Mouse (Mus musculus): ENCODE results near the gene Prdm1. TPM values are rescaled to one million over a fixed set of nuclear protein-coding genes. Genes with fewer than 3 reads are reported as not detected.
A peak's percentile ranks its signal among the peaks of the same experiment; 100 is the strongest.

Prdm1 gene
- polyA plus RNA-seq, 1 experiment: 0.29 TPM

- Histone ChIP-seq H3K27me3 (ENCODE audit: control insufficient read depth, insufficient read depth, low read length) (no peaks in the 10 kb centered on the region), H3K4me1 (ENCODE audit: control insufficient read depth, insufficient read depth, low read length) (no peaks in the 10 kb centered on the region), H3K27ac (ENCODE audit: insufficient read depth, low read length) (no peak overlapping the region), H3K4me3 (replicated peaks; ENCODE audit: insufficient read depth, low read depth, low read length) (no peak overlapping the region)
- DNase-seq: no peak
- TF ChIP-seq POLR2A (IDR thresholded peaks at IDR 0.05; ENCODE audit: borderline replicate concordance, insufficient read depth, low read length): no peak
- TF ChIP-seq CTCF (IDR thresholded peaks at IDR 0.05; ENCODE audit: borderline replicate concordance, insufficient read depth, low read depth, low read length): no peak
- 87% methylated on average over 3 of the region's 3 CpGs for WGBS
These were observed 17.3 kb downstream of the Prdm1 start for GRCm38 (mm10) chr10:44511029-44511428.

- Histone ChIP-seq H3K27ac (ENCODE audit: insufficient read depth, low read length) (no peak overlapping the region), H3K4me1 (ENCODE audit: control insufficient read depth, insufficient read depth, low read length) (no peaks in the 10 kb centered on the region), H3K27me3 (ENCODE audit: control insufficient read depth, insufficient read depth, low read length) (no peaks in the 10 kb centered on the region), H3K4me3 (replicated peaks; ENCODE audit: insufficient read depth, low read depth, low read length) (no peak overlapping the region)
- TF ChIP-seq CTCF (IDR thresholded peaks at IDR 0.05; ENCODE audit: borderline replicate concordance, insufficient read depth, low read depth, low read length) (no peak), POLR2A (IDR thresholded peaks at IDR 0.05; ENCODE audit: borderline replicate concordance, insufficient read depth, low read length) (no peak)
- WGBS: 93% methylated on average over 7 of the region's 7 CpGs
- no peak for DNase-seq
These were observed 19.7 kb downstream of the Prdm1 start for GRCm38 (mm10) chr10:44508649-44509048.

GRCm38 (mm10) chr10:44507984-44508383 is 20.3 kb downstream of the Prdm1 start:
- no peaks in the 10 kb centered on the region for H3K27me3 ChIP-seq (ENCODE audit: control insufficient read depth, insufficient read depth, low read length)
- TF ChIP-seq POLR2A (IDR thresholded peaks at IDR 0.05; ENCODE audit: borderline replicate concordance, insufficient read depth, low read length): no peak
- H3K4me1 ChIP-seq (ENCODE audit: control insufficient read depth, insufficient read depth, low read length): no peaks in the 10 kb centered on the region
- whole genome bisulfite sequencing: 70% methylated on average over 2 of the region's 2 CpGs
- H3K4me3 ChIP-seq (replicated peaks; ENCODE audit: insufficient read depth, low read depth, low read length): no peak overlapping the region
- no peak overlapping the region for H3K27ac ChIP-seq (ENCODE audit: insufficient read depth, low read length)
- no peak for DNase-seq

- H3K4me1 ChIP-seq (ENCODE audit: control insufficient read depth, insufficient read depth, low read length): no peaks in the 10 kb centered on the region
- WGBS: 57% methylated on average over 13 of the region's 13 CpGs
- H3K4me3 ChIP-seq (replicated peaks; ENCODE audit: insufficient read depth, low read depth, low read length): no peak overlapping the region
- H3K27ac ChIP-seq (ENCODE audit: insufficient read depth, low read length): no peak overlapping the region
- no peaks in the 10 kb centered on the region for H3K27me3 ChIP-seq (ENCODE audit: control insufficient read depth, insufficient read depth, low read length)
- DNase-seq: no peak
- TF ChIP-seq CTCF (IDR thresholded peaks at IDR 0.05; ENCODE audit: borderline replicate concordance, insufficient read depth, low read depth, low read length) (no peak), POLR2A (IDR thresholded peaks at IDR 0.05; ENCODE audit: borderline replicate concordance, insufficient read depth, low read length) (no peak)
These were observed 25.4 kb downstream of the Prdm1 start for GRCm38 (mm10) chr10:44502891-44503290.

GRCm38 (mm10) chr10:44499897-44500519 is 28.3 kb downstream of the Prdm1 start:
- 82% methylated on average over 15 of the region's 15 CpGs for WGBS
- DNase-seq: no peak
- no peak for TF ChIP-seq CTCF (IDR thresholded peaks at IDR 0.05; ENCODE audit: borderline replicate concordance, insufficient read depth, low read depth, low read length)
- no peaks in the 10 kb centered on the region for H3K27me3 ChIP-seq (ENCODE audit: control insufficient read depth, insufficient read depth, low read length)
- no peaks in the 10 kb centered on the region for H3K4me1 ChIP-seq (ENCODE audit: control insufficient read depth, insufficient read depth, low read length)
- H3K4me3 ChIP-seq (replicated peaks; ENCODE audit: insufficient read depth, low read depth, low read length): no peak overlapping the region
- H3K27ac ChIP-seq (ENCODE audit: insufficient read depth, low read length): no peak overlapping the region

GRCm38 (mm10) chr10:44493818-44494492 is 34.3 kb downstream of the Prdm1 start:
- Histone ChIP-seq H3K27ac (ENCODE audit: insufficient read depth, low read length) (no peak overlapping the region), H3K27me3 (ENCODE audit: control insufficient read depth, insufficient read depth, low read length) (no peaks in the 10 kb centered on the region), H3K4me3 (replicated peaks; ENCODE audit: insufficient read depth, low read depth, low read length) (no peak overlapping the region), H3K4me1 (ENCODE audit: control insufficient read depth, insufficient read depth, low read length) (no peaks in the 10 kb centered on the region)
- no peak for TF ChIP-seq POLR2A (IDR thresholded peaks at IDR 0.05; ENCODE audit: borderline replicate concordance, insufficient read depth, low read length)
- TF ChIP-seq CTCF (IDR thresholded peaks at IDR 0.05; ENCODE audit: borderline replicate concordance, insufficient read depth, low read depth, low read length): no peak
- 92% methylated on average over 15 of the region's 15 CpGs for WGBS
- DNase-seq: no peak

- H3K27ac ChIP-seq (ENCODE audit: insufficient read depth, low read length): no peak overlapping the region
- 28% methylated on average over 8 of the region's 8 CpGs for WGBS
- H3K4me3 ChIP-seq (replicated peaks; ENCODE audit: insufficient read depth, low read depth, low read length): no peak overlapping the region
- no peak for TF ChIP-seq POLR2A (IDR thresholded peaks at IDR 0.05; ENCODE audit: borderline replicate concordance, insufficient read depth, low read length)
- no peak for TF ChIP-seq CTCF (IDR thresholded peaks at IDR 0.05; ENCODE audit: borderline replicate concordance, insufficient read depth, low read depth, low read length)
- H3K4me1 ChIP-seq (ENCODE audit: control insufficient read depth, insufficient read depth, low read length): no peaks in the 10 kb centered on the region
- peak; percentile 32 to 42 for DNase-seq
- H3K27me3 ChIP-seq (ENCODE audit: control insufficient read depth, insufficient read depth, low read length): no peaks in the 10 kb centered on the region
These were observed 35.3 kb downstream of the Prdm1 start for GRCm38 (mm10) chr10:44492815-44493525.

All from cerebellum, adult 2 months (tissue).